Mouse (Mus musculus) CH12.LX (cell line): ENCODE results near the gene Stab1. TPM values are rescaled to one million over a fixed set of nuclear protein-coding genes. Genes with fewer than 3 reads are reported as not detected.

ENCODE experiments used
- DNase-seq: peaks from one replicate; pipeline ENCODE4 v3.0.0-alpha.2; 2013; ENCODE audit errors: extremely low read depth
- H3K27ac ChIP-seq: 2 replicates; pipeline ENCODE4 v1.5.1; 2012; ENCODE audit warnings: low read depth, mild to moderate bottlenecking, control low read depth, moderate library complexity; ENCODE audit not compliant: insufficient read depth
- H3K27me3 ChIP-seq: replicated peaks from 2 replicates; pipeline ENCODE3; 2012; ENCODE audit warnings: inconsistent platforms
- H3K36me3 ChIP-seq, 2 experiments: replicated peaks in 1 of 2; 2 replicates each; pipeline versions ENCODE3 to v1.6.1; 2012; ENCODE audit warnings: inconsistent platforms in 1 of 2, low read length in 1 of 2, mild to moderate bottlenecking in 1 of 2, mixed read lengths in 1 of 2, moderate library complexity in 1 of 2; ENCODE audit not compliant: control insufficient read depth in 1 of 2, insufficient read depth in 1 of 2
- H3K4me1 ChIP-seq, 2 experiments: 2 replicates each; pipeline ENCODE4 v1.6.1; 2012; ENCODE audit warnings: inconsistent platforms in 1 of 2, moderate library complexity in 1 of 2; ENCODE audit not compliant: insufficient read depth in 2 of 2, control insufficient read depth in 1 of 2
- H3K4me2 ChIP-seq: 2 replicates; pipeline ENCODE4 v1.6.1; 2012; ENCODE audit warnings: low read depth, mild to moderate bottlenecking, control low read depth; ENCODE audit not compliant: poor library complexity, insufficient read depth, severe bottlenecking
- H3K4me3 ChIP-seq, 3 experiments: fragments of 150-350 bp in 1 of 3; sonication (generic) in 1 of 3; replicated peaks in 1 of 3; 2 replicates each; pipeline versions ENCODE3 to v1.5.1; 2011 to 2012; ENCODE audit warnings: low read depth in 2 of 3, low read length in 2 of 3, mild to moderate bottlenecking in 2 of 3, moderate library complexity in 2 of 3, control low read depth in 1 of 3, improper control_type of control experiment in 1 of 3, inconsistent platforms in 1 of 3, mixed read lengths in 1 of 3; ENCODE audit not compliant: poor library complexity in 1 of 3
- H3K79me2 ChIP-seq: replicated peaks from 2 replicates; pipeline ENCODE4 v1.6.1; 2012; ENCODE audit warnings: mild to moderate bottlenecking, moderate library complexity; ENCODE audit not compliant: control insufficient read depth, poor library complexity, insufficient read depth, severe bottlenecking; ENCODE audit errors: extremely low read depth
- H3K9ac ChIP-seq: 2 replicates; pipeline ENCODE4 v1.6.1; 2012; ENCODE audit warnings: low read depth, mild to moderate bottlenecking, control low read depth, moderate library complexity; ENCODE audit not compliant: insufficient read depth
- H3K9me3 ChIP-seq: replicated peaks from 2 replicates; pipeline ENCODE3; 2012; ENCODE audit warnings: low read length, inconsistent platforms, mixed read lengths
- CHD2 ChIP-seq: IDR thresholded peaks from 2 replicates; pipeline ENCODE4 v1.6.1; 2011; ENCODE audit warnings: low read length, improper control_type of control experiment
- E2F4 ChIP-seq: IDR thresholded peaks from 2 replicates; pipeline ENCODE4 v1.6.1; 2011; ENCODE audit warnings: low read depth, low read length, improper control_type of control experiment; ENCODE audit not compliant: insufficient replicate concordance
- EP300 ChIP-seq: IDR thresholded peaks from 2 replicates; pipeline ENCODE4 v1.6.1; 2011; ENCODE audit warnings: low read length, improper control_type of control experiment
- ETS1 ChIP-seq: conservative IDR thresholded peaks from 2 replicates; pipeline ENCODE4 v1.6.1; 2012; ENCODE audit warnings: low read depth, mild to moderate bottlenecking, inconsistent platforms, low read length, improper control_type of control experiment, moderate library complexity
- IRF4 ChIP-seq: IDR thresholded peaks from 2 replicates; pipeline ENCODE4 v1.6.1; 2014; ENCODE audit warnings: low read depth, mild to moderate bottlenecking, inconsistent platforms, low read length, improper control_type of control experiment
- JUN ChIP-seq: IDR thresholded peaks from 2 replicates; pipeline ENCODE4 v1.6.1; 2011; ENCODE audit warnings: low read depth, mild to moderate bottlenecking, low read length, improper control_type of control experiment, moderate library complexity; ENCODE audit not compliant: insufficient read depth
- JUND ChIP-seq: conservative IDR thresholded peaks from 2 replicates; pipeline ENCODE4 v1.6.1; 2011; ENCODE audit warnings: low read depth, low read length, improper control_type of control experiment
- MEF2A ChIP-seq: IDR thresholded peaks from 2 replicates; pipeline ENCODE4 v1.6.1; 2014; ENCODE audit warnings: low read depth, mild to moderate bottlenecking, inconsistent platforms, low read length, improper control_type of control experiment, borderline replicate concordance
- PAX5 ChIP-seq: IDR thresholded peaks from 2 replicates; pipeline ENCODE4 v1.6.1; 2012; ENCODE audit warnings: low read length, inconsistent platforms, mixed read lengths
- POLR2A ChIP-seq: IDR thresholded peaks from 2 replicates; pipeline ENCODE4 v1.6.1; 2011; ENCODE audit warnings: low read depth, mild to moderate bottlenecking, improper control_type of control experiment, low read length
- POLR2AphosphoS2 ChIP-seq: IDR thresholded peaks from 2 replicates; pipeline ENCODE4 v1.6.1; 2011; ENCODE audit warnings: low read depth, low read length, improper control_type of control experiment
- RAD21 ChIP-seq: IDR thresholded peaks from 2 replicates; pipeline ENCODE4 v1.6.1; 2011; ENCODE audit warnings: low read depth, mild to moderate bottlenecking, low read length, improper control_type of control experiment, moderate library complexity
- SIN3A ChIP-seq: IDR thresholded peaks from 2 replicates; pipeline ENCODE4 v1.6.1; 2012; ENCODE audit warnings: low read length, improper control_type of control experiment, inconsistent platforms
- SMC3 ChIP-seq: IDR thresholded peaks from 2 replicates; pipeline ENCODE4 v1.6.1; 2011; ENCODE audit warnings: low read depth, low read length, improper control_type of control experiment
- TBP ChIP-seq: conservative IDR thresholded peaks from 2 replicates; pipeline ENCODE4 v1.6.1; 2011; ENCODE audit warnings: low read depth, low read length, improper control_type of control experiment
- TCF12 ChIP-seq: IDR thresholded peaks from 2 replicates; pipeline ENCODE4 v1.6.1; 2014; ENCODE audit warnings: low read depth, mild to moderate bottlenecking, inconsistent platforms, low read length, improper control_type of control experiment
- UBTF ChIP-seq: IDR thresholded peaks from 2 replicates; pipeline ENCODE4 v1.6.1; 2012; ENCODE audit warnings: low read depth, mild to moderate bottlenecking, inconsistent platforms, low read length, improper control_type of control experiment, moderate library complexity
- USF1 ChIP-seq: IDR thresholded peaks from 2 replicates; pipeline ENCODE4 v1.6.1; 2014; ENCODE audit warnings: low read depth, mild to moderate bottlenecking, inconsistent platforms, low read length, improper control_type of control experiment
- USF2 ChIP-seq: conservative IDR thresholded peaks from 2 replicates; pipeline ENCODE4 v1.6.1; 2011; ENCODE audit warnings: low read depth, low read length, improper control_type of control experiment
- ZC3H11A ChIP-seq: IDR thresholded peaks from 2 replicates; pipeline ENCODE4 v1.6.1; 2012; ENCODE audit warnings: low read depth, mild to moderate bottlenecking, inconsistent platforms, low read length, improper control_type of control experiment
- ZKSCAN1 ChIP-seq: IDR thresholded peaks from 2 replicates; pipeline ENCODE4 v1.6.1; 2012; ENCODE audit warnings: low read depth, inconsistent platforms, low read length, improper control_type of control experiment, borderline replicate concordance
- ZMIZ1 ChIP-seq: IDR thresholded peaks from 2 replicates; pipeline ENCODE4 v1.6.1; 2012; ENCODE audit warnings: low read depth, mild to moderate bottlenecking, inconsistent platforms, low read length, improper control_type of control experiment
- ZNF384 ChIP-seq: IDR thresholded peaks from 2 replicates; pipeline ENCODE4 v1.6.1; 2012; ENCODE audit warnings: low read depth, low read length, improper control_type of control experiment, inconsistent platforms
- dilution Hi-C: fragments of 300-500 bp; cut with MboI; formaldehyde crosslinking; loops from 2 replicates; pipeline ENCODE4 v1.14.3; 2020; ENCODE audit warnings: low sequenced_read_pairs; ENCODE audit not compliant: extremely low pct_unique_long_range_greater_than_20kb, extremely low pct_ligation_motif_present
- in situ Hi-C: fragments of 300-500 bp; cut with MboI; formaldehyde crosslinking; loops from 3 replicates; pipeline ENCODE4 v1.14.3; 2019; ENCODE audit warnings: low sequenced_read_pairs, low pct_ligation_motif_present, low pct_unique_long_range_greater_than_20kb, mixed read lengths
- polyA plus RNA-seq: library from polyadenylated mRNA; unstranded; fragments of >175 nt; gene quantifications from 2 replicates; pipeline ENCODE4 v1.2.1, GENCODE M21; 2012; ENCODE audit warnings: low read depth; ENCODE audit not compliant: insufficient read length
- total RNA-seq, 2 experiments: library from RNA; depleted of rRNA; stranded (reverse); fragments of 300-350 nt in 1 of 2; fragments of >200 nt in 1 of 2; gene quantifications; 2 replicates each; pipeline ENCODE4 v1.2.3; 2012 to 2014

Gene Stab1
- total and polyA plus RNA-seq, 3 experiments: 3.9 to 11.2 (median 5.8) TPM

- Histone ChIP-seq H3K4me1 (no peaks in the 10 kb centered on the region; a peak in 1 of 4 replicates), H3K27ac (no peak overlapping the region), H3K27me3 (no peaks in the 10 kb centered on the region), H3K9ac (no peak overlapping the region), H3K36me3 (peaks cover 83 to 98% of the 10 kb centered on the region in 2 experiments), H3K79me2 (no peaks in the 10 kb centered on the region), H3K4me3 (no peak overlapping the region), H3K9me3 (no peaks in the 10 kb centered on the region), H3K4me2 (no peak overlapping the region)
- DNase-seq: no peak
- dilution Hi-C loops: no loop called here
- in situ Hi-C loops: no loop called here
- TF ChIP-seq UBTF: no peak
- TF ChIP-seq ZC3H11A: no peak
- no peak for TF ChIP-seq PAX5
- TF ChIP-seq EP300: no peak
- no peak for TF ChIP-seq JUND
- TF ChIP-seq USF1: no peak
- TF ChIP-seq JUN: no peak
- TF ChIP-seq USF2: no peak
- TF ChIP-seq ZNF384: no peak
- no peak for TF ChIP-seq ZKSCAN1
- TF ChIP-seq MEF2A: no peak
- no peak for TF ChIP-seq POLR2A
- no peak for TF ChIP-seq RAD21
- TF ChIP-seq, all 38 proteins: peak for 0
These were observed 14.4 kb upstream of the Stab1 start for GRCm38 (mm10) chr14:31182786-31183290.

GRCm38 (mm10) chr14:31181512-31181911 lies 13.1 kb upstream of the Stab1 start:
- no peak overlapping the region for H3K4me2 ChIP-seq
- no peak for DNase-seq
- no peaks in the 10 kb centered on the region for H3K4me1 ChIP-seq
- dilution Hi-C loops (no loop called here), in situ Hi-C loops (no loop called here)
- no peaks in the 10 kb centered on the region for H3K9me3 ChIP-seq
- no peak overlapping the region for H3K4me3 ChIP-seq
- peaks cover 84 to 98% of the 10 kb centered on the region in 2 experiments for H3K36me3 ChIP-seq
- TF ChIP-seq SIN3A (no peak), POLR2AphosphoS2 (no peak), RAD21 (no peak), ZMIZ1 (no peak), SMC3 (no peak), CHD2 (no peak), UBTF (no peak), IRF4 (no peak), USF2 (no peak), E2F4 (no peak), ETS1 (no peak), TCF12 (no peak), TBP (no peak), EP300 (no peak)
- H3K27ac ChIP-seq: no peak overlapping the region
- no peaks in the 10 kb centered on the region for H3K79me2 ChIP-seq
- H3K27me3 ChIP-seq: no peaks in the 10 kb centered on the region
- H3K9ac ChIP-seq: no peak overlapping the region
